Mouse (Mus musculus) testis, adult 2 months (tissue): ENCODE data around the gene Flvcr2.

Experiments used
- CTCF ChIP-seq: fragments of 200-500 bp; IDR thresholded peaks from 2 replicates; pipeline ENCODE4 v1.5.1; 2012; ENCODE audit warnings: low read depth, mild to moderate bottlenecking, inconsistent platforms, low read length, moderate library complexity; ENCODE audit not compliant: control insufficient read depth, insufficient read depth, insufficient replicate concordance
- POLR2A ChIP-seq: fragments of 200-500 bp; IDR thresholded peaks from 2 replicates; pipeline ENCODE4 v1.6.1; 2012; ENCODE audit warnings: low read depth, mild to moderate bottlenecking, inconsistent platforms, low read length, moderate library complexity; ENCODE audit not compliant: control insufficient read depth

- TF ChIP-seq CTCF: no peak
- TF ChIP-seq POLR2A: no peak
These were observed 33.8 kb upstream of the Flvcr2 start for GRCm38 (mm10) chr12:85712587-85712986.
